Mouse (Mus musculus) heart, embryonic 16.5 days (tissue): ENCODE results near the gene Cdh6. TPM values are rescaled to one million over a fixed set of nuclear protein-coding genes. Genes with fewer than 3 reads are reported as not detected.

Experiments used
- ATAC-seq: fragments of 200-750 bp; cut with Nextera tagmentation; replicated peaks from 2 replicates; pipeline ENCODE4 v1.8.0; 2017; ENCODE audit warnings: moderate number of reproducible peaks; ENCODE audit not compliant: insufficient read depth, low FRiP score; ENCODE audit errors: extremely low read depth
- H3K27ac ChIP-seq: fragments of 300-500 bp; sonication (generic); 2 replicates; pipeline ENCODE4 v1.5.1; 2014; ENCODE audit warnings: mild to moderate bottlenecking, low read length, control low read depth, moderate library complexity
- H3K27me3 ChIP-seq: fragments of 300-500 bp; sonication (generic); 2 replicates; pipeline ENCODE4 v1.6.1; 2014; ENCODE audit warnings: low read length, mixed read lengths; ENCODE audit not compliant: control insufficient read depth, insufficient read depth
- H3K36me3 ChIP-seq: fragments of 300-500 bp; sonication (generic); 2 replicates; pipeline ENCODE4 v1.6.1; 2014; ENCODE audit not compliant: control insufficient read depth, insufficient read depth
- H3K4me1 ChIP-seq: fragments of 300-500 bp; sonication (generic); 2 replicates; pipeline ENCODE4 v1.6.1; 2014; ENCODE audit warnings: low read length, mixed read lengths; ENCODE audit not compliant: control insufficient read depth, insufficient read depth
- H3K4me2 ChIP-seq: fragments of 300-500 bp; sonication (generic); 2 replicates; pipeline ENCODE4 v1.6.1; 2014; ENCODE audit warnings: low read depth, mild to moderate bottlenecking, control low read depth, low read length
- H3K4me3 ChIP-seq: fragments of 300-500 bp; sonication (generic); 2 replicates; pipeline ENCODE4 v1.5.1; 2014; ENCODE audit warnings: mild to moderate bottlenecking, control low read depth, low read length
- H3K9ac ChIP-seq: fragments of 300-500 bp; sonication (generic); 2 replicates; pipeline ENCODE4 v1.6.1; 2014; ENCODE audit warnings: low read length, control low read depth
- H3K9me3 ChIP-seq: fragments of 300-500 bp; sonication (generic); replicated peaks from 2 replicates; pipeline ENCODE4 v1.6.1; 2016; ENCODE audit warnings: low read length; ENCODE audit not compliant: control insufficient read depth
- WGBS: fragments of 180-500 bp; shearing (Covaris S2); extraction: QIAGEN DNeasy Blood & Tissue Kit; methylation state at CpG from one replicate; pipeline ENCODE4 v1.1.7; 2014; 5-methylcytosine and 5-hydroxymethylcytosine counted together
- polyA plus RNA-seq: library from polyadenylated mRNA; unstranded; fragments of >200 nt; fragmentation: Nextera tagmentation; extraction: Ambion mirVana; gene quantifications from 2 replicates; pipeline ENCODE4 v1.2.1, GENCODE M21; 2015

The Cdh6 gene
- polyA plus RNA-seq, 1 experiment from 2014 or later: 1.4 TPM

DNA sequence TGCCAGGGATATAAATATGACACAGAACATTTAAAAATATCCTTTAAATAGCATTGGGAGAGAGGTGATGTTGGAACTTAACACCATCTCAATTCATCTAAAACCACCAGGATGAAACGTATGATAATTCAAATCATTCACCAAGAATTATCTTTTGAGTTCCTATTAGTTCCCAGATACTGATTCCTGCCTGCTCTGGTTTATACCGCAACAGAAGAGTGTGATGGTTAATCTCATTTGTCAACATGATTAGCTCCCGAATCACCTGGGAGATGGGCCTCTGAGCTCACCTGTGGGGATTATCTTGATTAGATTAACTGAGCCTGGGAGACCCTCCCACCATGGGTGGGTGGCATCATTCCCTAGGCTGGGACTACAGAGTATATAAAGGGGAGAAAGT lies 41.0 kb downstream of the Cdh6 start:
- no peaks in the 10 kb centered on the region for H3K27me3 ChIP-seq
- 81% methylated on average over 3 of the region's 3 CpGs for WGBS
- no peak for ATAC-seq

DNA sequence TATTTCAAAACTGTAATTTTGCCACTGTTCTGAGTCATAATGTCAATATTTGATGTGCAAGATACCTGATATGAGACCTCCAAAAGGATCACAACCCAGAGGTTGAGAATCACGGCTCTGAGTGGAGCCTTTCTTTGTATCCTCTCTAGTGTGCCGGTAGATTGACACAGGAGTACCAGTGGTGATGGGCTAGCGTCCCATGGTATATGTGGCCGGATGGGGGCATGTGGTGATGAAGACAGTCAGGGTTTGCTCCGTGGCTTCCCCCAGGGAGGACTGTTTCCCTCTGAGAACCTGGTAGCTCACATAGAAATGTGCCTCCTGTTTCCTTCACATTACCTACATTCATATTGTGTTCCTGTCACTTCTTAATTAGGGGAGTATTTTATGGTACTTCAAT lies 43.2 kb downstream of the Cdh6 start:
- Histone ChIP-seq H3K9ac (no peak overlapping the region), H3K4me1 (no peaks in the 10 kb centered on the region), H3K27ac (no peak overlapping the region), H3K9me3 (no peaks in the 10 kb centered on the region), H3K27me3 (no peaks in the 10 kb centered on the region), H3K36me3 (no peaks in the 10 kb centered on the region), H3K4me2 (no peak overlapping the region), H3K4me3 (no peak overlapping the region)
- 74% methylated on average over 5 of the region's 5 CpGs for WGBS
- ATAC-seq: no peak

More for the DNA sequence above, 41.0 kb downstream of the Cdh6 start:
- no peaks in the 10 kb centered on the region for H3K9me3 ChIP-seq
- H3K4me2 ChIP-seq: no peak overlapping the region
- no peak overlapping the region for H3K9ac ChIP-seq
- no peak overlapping the region for H3K4me3 ChIP-seq
- H3K4me1 ChIP-seq: no peaks in the 10 kb centered on the region
- no peak overlapping the region for H3K27ac ChIP-seq
- no peaks in the 10 kb centered on the region for H3K36me3 ChIP-seq

DNA sequence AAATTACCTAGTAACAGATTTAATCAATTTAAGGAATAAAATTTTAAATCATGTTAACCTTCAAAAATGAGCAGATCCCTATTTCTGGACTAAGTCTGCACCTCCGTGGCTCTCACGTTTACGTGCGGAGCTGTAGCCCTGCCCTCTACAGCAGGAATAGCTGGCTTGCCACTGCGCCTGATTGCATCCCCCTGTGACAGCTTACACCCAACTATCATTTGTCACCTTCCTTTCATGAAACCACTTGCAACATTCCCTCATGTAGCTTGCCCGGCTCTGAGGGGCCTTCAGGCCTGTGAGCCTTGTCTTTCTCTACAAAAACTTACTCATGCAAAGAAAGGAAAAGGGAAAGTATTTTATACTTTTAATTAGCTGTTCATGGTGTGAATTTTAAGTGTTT lies 73.1 kb downstream of the Cdh6 start:
- no peak overlapping the region for H3K9ac ChIP-seq
- H3K4me3 ChIP-seq: no peak overlapping the region
- no peaks in the 10 kb centered on the region for H3K36me3 ChIP-seq
- WGBS: 27% methylated on average over 6 of the region's 6 CpGs
- peak; percentile 76 for ATAC-seq
- H3K9me3 ChIP-seq: no peaks in the 10 kb centered on the region
- H3K27me3 ChIP-seq: no peaks in the 10 kb centered on the region
- peaks cover 2% of the 10 kb centered on the region; the same call in 1 of the 2 replicates for H3K4me1 ChIP-seq
- no peak overlapping the region for H3K4me2 ChIP-seq
- no peak overlapping the region for H3K27ac ChIP-seq

DNA sequence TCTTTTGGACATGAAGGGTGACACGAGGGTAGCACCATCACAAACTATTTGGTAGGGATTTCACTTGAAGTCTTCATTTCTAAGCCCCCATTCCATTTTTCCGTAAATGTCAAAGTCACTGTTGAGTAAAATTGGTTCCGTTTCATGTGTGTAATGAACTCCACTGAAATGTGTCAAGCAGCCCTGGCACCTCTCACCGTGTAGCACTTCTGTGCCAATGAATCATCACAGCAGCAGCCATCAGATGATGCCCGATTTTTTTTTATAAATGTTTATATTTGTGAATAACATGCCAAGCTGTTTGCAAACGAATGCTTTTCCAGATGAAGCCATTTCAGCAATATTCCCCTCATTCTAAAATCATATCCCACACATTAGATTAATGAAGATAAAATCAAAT lies 75.6 kb downstream of the Cdh6 start:
- Histone ChIP-seq H3K9ac (no peak overlapping the region), H3K4me1 (peaks cover 7% of the 10 kb centered on the region; the same call in 1 of the 2 replicates), H3K36me3 (no peaks in the 10 kb centered on the region), H3K9me3 (no peaks in the 10 kb centered on the region), H3K4me2 (no peak overlapping the region), H3K4me3 (no peak overlapping the region), H3K27me3 (no peaks in the 10 kb centered on the region), H3K27ac (no peak overlapping the region)
- WGBS: 80% methylated on average over 6 of the region's 6 CpGs
- ATAC-seq: no peak

DNA sequence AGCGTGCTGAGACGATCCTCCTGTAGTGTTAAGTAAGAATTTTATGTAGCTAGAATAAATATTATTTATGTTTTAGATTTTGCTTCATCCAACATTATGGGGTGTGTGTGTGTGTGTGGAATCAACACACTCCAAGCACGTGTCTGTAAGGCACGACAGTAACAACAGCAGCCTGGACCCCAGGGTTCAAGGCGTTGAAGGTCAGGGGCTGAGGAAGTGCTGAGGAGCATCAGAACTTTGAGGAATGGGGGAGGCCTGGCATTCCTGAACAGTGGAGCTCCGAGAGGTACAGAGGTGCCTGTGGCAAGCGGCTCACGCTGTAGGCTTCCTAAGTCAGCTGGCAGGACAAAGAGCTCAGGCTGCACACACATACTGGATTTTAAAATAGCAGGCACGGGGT lies 78.1 kb downstream of the Cdh6 start:
- 44% methylated on average over 9 of the region's 9 CpGs for WGBS
- no peaks in the 10 kb centered on the region for H3K9me3 ChIP-seq
- ATAC-seq: no peak
- H3K27me3 ChIP-seq: no peaks in the 10 kb centered on the region
- no peak overlapping the region for H3K27ac ChIP-seq
- no peaks in the 10 kb centered on the region for H3K36me3 ChIP-seq
- no peak overlapping the region for H3K4me3 ChIP-seq
- peaks cover 7% of the 10 kb centered on the region; the same call in 1 of the 2 replicates for H3K4me1 ChIP-seq
- no peak overlapping the region for H3K4me2 ChIP-seq
- no peak overlapping the region for H3K9ac ChIP-seq

DNA sequence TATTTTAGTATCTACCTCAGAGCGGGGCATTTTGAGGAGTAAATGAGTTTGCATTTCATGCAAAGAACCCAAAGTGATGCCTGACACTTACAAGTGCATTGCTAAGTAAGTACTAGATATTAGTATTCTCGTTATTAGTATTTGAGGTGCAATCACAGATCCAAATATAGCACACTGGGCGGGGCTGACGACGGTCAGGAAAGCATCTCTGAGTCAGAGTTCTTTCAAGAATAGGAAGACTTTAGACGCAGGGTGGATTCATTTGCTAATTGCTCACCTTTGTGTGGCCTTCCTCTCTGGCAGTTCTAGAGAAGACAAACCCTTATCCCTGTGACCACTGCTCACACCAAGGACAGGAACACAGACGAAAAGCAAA lies 78.6 kb downstream of the Cdh6 start:
- H3K27ac ChIP-seq: no peak overlapping the region
- H3K4me1 ChIP-seq: peaks cover 7% of the 10 kb centered on the region; the same call in 1 of the 2 replicates
- no peak for ATAC-seq
- no peak overlapping the region for H3K4me2 ChIP-seq
- WGBS: 46% methylated on average over 7 of the region's 7 CpGs
- H3K9ac ChIP-seq: no peak overlapping the region
- no peaks in the 10 kb centered on the region for H3K27me3 ChIP-seq
- no peaks in the 10 kb centered on the region for H3K36me3 ChIP-seq
- no peaks in the 10 kb centered on the region for H3K9me3 ChIP-seq
- no peak overlapping the region for H3K4me3 ChIP-seq

DNA sequence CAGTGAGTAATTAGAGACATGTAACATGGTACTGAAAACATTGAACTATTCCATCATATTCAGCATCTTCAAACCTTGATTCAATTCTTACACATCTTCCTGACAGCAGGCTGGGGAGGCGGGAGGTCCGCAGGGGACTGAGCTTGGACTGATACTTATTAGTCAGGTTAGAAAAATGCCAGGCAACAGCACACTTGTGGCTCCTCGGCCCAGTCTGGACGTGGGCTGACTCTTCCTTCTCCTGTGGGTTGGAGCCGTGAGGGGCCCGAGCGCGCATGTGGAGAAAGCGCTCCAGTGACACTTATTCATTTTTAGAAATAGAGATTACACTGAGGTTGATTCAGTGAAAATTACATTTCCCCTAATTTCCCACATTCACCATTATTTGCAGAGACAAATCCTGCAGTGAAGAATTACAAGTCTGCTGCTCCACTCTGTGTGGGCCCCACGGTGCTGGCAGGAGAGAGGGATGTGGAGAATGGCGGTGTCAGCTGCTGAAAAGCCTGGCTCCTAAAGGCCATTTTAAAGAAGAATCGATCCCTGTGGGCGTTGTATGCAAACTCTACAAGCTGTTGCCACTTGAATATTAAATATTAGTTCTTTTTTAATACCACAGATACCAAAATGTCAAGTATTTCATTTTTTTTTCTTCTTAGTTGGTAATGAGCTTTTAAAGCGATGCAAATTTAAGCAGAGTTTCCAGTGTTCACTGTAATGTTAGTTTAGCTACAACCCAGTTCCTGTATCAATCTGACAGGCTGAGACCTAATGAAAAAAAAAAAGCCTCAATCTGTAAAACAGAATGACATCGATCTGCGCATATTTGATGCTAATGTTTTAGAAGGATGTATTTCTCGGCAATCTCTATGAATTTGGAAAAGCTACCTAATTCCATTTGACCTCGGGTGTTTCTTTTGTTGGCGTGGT lies 79.3 kb downstream of the Cdh6 start:
- no peak overlapping the region for H3K27ac ChIP-seq
- peaks cover 7% of the 10 kb centered on the region; the same call in 1 of the 2 replicates for H3K4me1 ChIP-seq
- WGBS: 81% methylated on average over 19 of the region's 19 CpGs
- no peak overlapping the region for H3K4me2 ChIP-seq
- no peaks in the 10 kb centered on the region for H3K27me3 ChIP-seq
- no peaks in the 10 kb centered on the region for H3K36me3 ChIP-seq
- no peak overlapping the region for H3K4me3 ChIP-seq
- H3K9me3 ChIP-seq: no peaks in the 10 kb centered on the region
- H3K9ac ChIP-seq: no peak overlapping the region
- no peak for ATAC-seq

DNA sequence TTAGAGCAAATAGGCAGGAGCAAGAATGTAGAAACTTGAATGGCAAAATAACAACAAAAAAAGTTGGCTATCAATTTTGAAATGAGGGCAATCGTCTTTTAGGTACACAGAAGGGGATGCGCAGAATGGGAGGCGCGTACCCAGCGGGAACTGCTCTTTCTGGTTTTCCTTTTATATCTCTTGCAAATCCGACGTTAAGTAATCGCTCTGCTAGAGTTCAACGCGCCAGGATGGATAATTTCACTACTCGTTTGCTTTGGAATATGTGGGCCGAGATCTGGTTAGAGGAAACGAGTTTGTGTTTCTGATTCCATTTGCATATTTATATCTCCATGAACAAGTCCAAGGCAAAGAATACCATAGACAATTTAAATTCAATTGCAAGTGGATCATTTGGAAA lies 81.4 kb downstream of the Cdh6 start:
- Histone ChIP-seq H3K4me2 (no peak overlapping the region), H3K9ac (no peak overlapping the region), H3K27ac (no peak overlapping the region), H3K36me3 (no peaks in the 10 kb centered on the region), H3K9me3 (no peaks in the 10 kb centered on the region), H3K27me3 (no peaks in the 10 kb centered on the region), H3K4me1 (peaks cover 7% of the 10 kb centered on the region; the same call in 1 of the 2 replicates), H3K4me3 (no peak overlapping the region)
- no peak for ATAC-seq
- 90% methylated on average over 13 of the region's 13 CpGs for WGBS

DNA sequence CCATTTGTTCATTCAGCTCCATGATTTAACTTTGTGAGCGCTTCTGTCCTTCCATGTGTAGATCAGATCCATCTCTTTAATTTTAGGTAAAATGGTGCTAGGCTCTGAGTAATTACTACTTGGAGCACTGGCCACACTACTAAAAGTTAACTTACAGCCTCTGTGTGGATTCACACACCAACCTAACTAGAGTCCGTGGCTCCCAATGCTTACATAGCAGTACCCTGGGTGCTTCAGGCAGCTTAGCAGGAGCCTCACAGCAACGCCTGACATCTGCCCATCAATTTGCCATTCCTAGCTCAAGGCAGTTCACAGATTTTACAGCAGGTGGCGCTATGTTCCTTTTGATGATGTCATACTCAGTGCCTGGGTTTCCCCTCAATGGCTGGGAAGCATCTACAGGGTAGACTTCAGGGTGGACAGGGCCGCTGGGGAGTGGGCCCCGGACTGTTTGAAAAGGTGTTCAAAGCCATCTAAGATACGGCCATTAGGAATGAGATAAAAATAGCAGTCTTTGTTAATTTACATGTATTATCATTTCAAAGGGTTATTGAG lies 84.9 kb downstream of the Cdh6 start:
- Histone ChIP-seq H3K9me3 (no peaks in the 10 kb centered on the region), H3K4me1 (no peaks in the 10 kb centered on the region), H3K9ac (no peak overlapping the region), H3K4me3 (no peak overlapping the region), H3K4me2 (no peak overlapping the region), H3K36me3 (no peaks in the 10 kb centered on the region), H3K27me3 (no peaks in the 10 kb centered on the region), H3K27ac (no peak overlapping the region)
- WGBS: 44% methylated on average over 7 of the region's 7 CpGs
- ATAC-seq: 0 out of 2 replicates have a peak, but pooled peaks have one; percentile 41
